Mouse (Mus musculus) small intestine, adult 2 months (tissue): ENCODE results near the gene Map3k21. TPM values are rescaled to one million over a fixed set of nuclear protein-coding genes. Genes with fewer than 3 reads are reported as not detected.

Experiments used
- H3K27ac ChIP-seq: fragments of 200-500 bp; 2 replicates; pipeline ENCODE4 v1.5.1; 2012; ENCODE audit warnings: low read depth, low read length, control low read depth, inconsistent platforms; ENCODE audit not compliant: insufficient read depth
- H3K27me3 ChIP-seq: fragments of 200-500 bp; 2 replicates; pipeline ENCODE4 v1.6.1; 2012; ENCODE audit warnings: mild to moderate bottlenecking, moderate library complexity, low read length, inconsistent platforms; ENCODE audit not compliant: control insufficient read depth, insufficient read depth
- H3K36me3 ChIP-seq: fragments of 200-500 bp; 2 replicates; pipeline ENCODE4 v1.6.1; 2012; ENCODE audit warnings: mild to moderate bottlenecking, low read length, control low read depth, inconsistent platforms; ENCODE audit not compliant: control insufficient read depth, insufficient read depth
- H3K4me1 ChIP-seq: fragments of 200-500 bp; 2 replicates; pipeline ENCODE4 v1.6.1; 2012; ENCODE audit warnings: low read length, inconsistent platforms, mixed read lengths; ENCODE audit not compliant: control insufficient read depth, insufficient read depth, insufficient read length
- H3K4me3 ChIP-seq: fragments of 200-500 bp; 2 replicates; pipeline ENCODE4 v1.5.1; 2012; ENCODE audit warnings: low read depth, mild to moderate bottlenecking, control low read depth, inconsistent platforms, low read length, moderate library complexity
- CTCF ChIP-seq: fragments of 200-500 bp; IDR thresholded peaks from 2 replicates; pipeline ENCODE4 v1.5.1; 2012; ENCODE audit warnings: low read depth, mild to moderate bottlenecking, control low read depth, inconsistent platforms, low read length, moderate library complexity, mixed read lengths; ENCODE audit not compliant: insufficient replicate concordance, insufficient read length; ENCODE audit errors: extremely low read depth
- POLR2A ChIP-seq: fragments of 200-500 bp; IDR thresholded peaks from 2 replicates; pipeline ENCODE4 v1.6.1; 2012; ENCODE audit warnings: low read depth, mild to moderate bottlenecking, control low read depth, inconsistent platforms, low read length, moderate library complexity
- WGBS: fragments of 180-500 bp; shearing (Covaris S2); methylation state at CpG from one replicate; pipeline ENCODE4 v1.1.7; 2018; 5-methylcytosine and 5-hydroxymethylcytosine counted together
- polyA plus RNA-seq: library from polyadenylated mRNA; depleted of rRNA; stranded (reverse); fragments of >200 nt; gene quantifications from 2 replicates; pipeline ENCODE4 v1.2.3, GENCODE M21; 2012

The Map3k21 gene
- polyA plus RNA-seq, 1 experiment = 14.5 TPM

- Histone ChIP-seq H3K27me3 (peaks cover 8% of the 10 kb centered on the region), H3K27ac (no peak overlapping the region), H3K4me3 (no peak overlapping the region), H3K4me1 (no peaks in the 10 kb centered on the region), H3K36me3 (no peaks in the 10 kb centered on the region)
- 6% methylated on average over 11 of the region's 11 CpGs for WGBS
- TF ChIP-seq CTCF (no peak), POLR2A (no peak)
Measured at GRCm38 (mm10) chr8:125963807-125964211, 53.6 kb downstream of the Map3k21 start.

- H3K27me3 ChIP-seq = no peaks in the 10 kb centered on the region
- WGBS = 63% methylated on average over 3 of the region's 3 CpGs
- no peak overlapping the region for H3K27ac ChIP-seq
- H3K36me3 ChIP-seq = no peaks in the 10 kb centered on the region
- H3K4me1 ChIP-seq = no peaks in the 10 kb centered on the region
- H3K4me3 ChIP-seq = no peak overlapping the region
- TF ChIP-seq POLR2A (no peak), CTCF (no peak)
Measured at GRCm38 (mm10) chr8:125971336-125971735, 61.1 kb downstream of the Map3k21 start.

- Histone ChIP-seq H3K4me3 (no peak overlapping the region), H3K27me3 (no peaks in the 10 kb centered on the region), H3K27ac (no peak overlapping the region), H3K4me1 (no peaks in the 10 kb centered on the region), H3K36me3 (no peaks in the 10 kb centered on the region)
- TF ChIP-seq POLR2A = no peak
- TF ChIP-seq CTCF = no peak
- WGBS = 80% methylated on average over 4 of the region's 4 CpGs
Measured at GRCm38 (mm10) chr8:125975981-125976380, 65.7 kb downstream of the Map3k21 start.

- Histone ChIP-seq H3K4me3 (no peak overlapping the region), H3K27ac (no peak overlapping the region), H3K36me3 (no peaks in the 10 kb centered on the region), H3K27me3 (no peaks in the 10 kb centered on the region), H3K4me1 (no peaks in the 10 kb centered on the region)
- TF ChIP-seq CTCF = no peak
- 33% methylated on average over 6 of the region's 6 CpGs for WGBS
Measured at GRCm38 (mm10) chr8:125980826-125981225, 70.6 kb downstream of the Map3k21 start.

GRCm38 (mm10) chr8:125983515-125983914 is 73.3 kb downstream of the Map3k21 start:
- WGBS = 47% methylated on average over 3 of the region's 3 CpGs
- H3K4me1 ChIP-seq = no peaks in the 10 kb centered on the region
- H3K36me3 ChIP-seq = no peaks in the 10 kb centered on the region
- no peak overlapping the region for H3K4me3 ChIP-seq
- H3K27ac ChIP-seq = no peak overlapping the region
- TF ChIP-seq CTCF (no peak), POLR2A (no peak)
- H3K27me3 ChIP-seq = no peaks in the 10 kb centered on the region

GRCm38 (mm10) chr8:125984140-125984539 is 73.9 kb downstream of the Map3k21 start:
- Histone ChIP-seq H3K27me3 (no peaks in the 10 kb centered on the region), H3K36me3 (no peaks in the 10 kb centered on the region), H3K27ac (no peak overlapping the region), H3K4me3 (no peak overlapping the region), H3K4me1 (no peaks in the 10 kb centered on the region)
- WGBS = 91% methylated on average over 4 of the region's 4 CpGs
- TF ChIP-seq POLR2A (no peak), CTCF (no peak)

GRCm38 (mm10) chr8:125985364-125985763 is 75.1 kb downstream of the Map3k21 start:
- H3K27ac ChIP-seq = no peak overlapping the region
- H3K4me3 ChIP-seq = no peak overlapping the region
- H3K36me3 ChIP-seq = no peaks in the 10 kb centered on the region
- 96% methylated on average over 2 of the region's 2 CpGs for WGBS
- TF ChIP-seq CTCF (no peak), POLR2A (no peak)
- H3K27me3 ChIP-seq = no peaks in the 10 kb centered on the region
- no peaks in the 10 kb centered on the region for H3K4me1 ChIP-seq

- no peak for TF ChIP-seq CTCF
- no peak for TF ChIP-seq POLR2A
- 67% methylated on average over 6 of the region's 6 CpGs for WGBS
- Histone ChIP-seq H3K4me1 (no peaks in the 10 kb centered on the region), H3K27ac (no peak overlapping the region), H3K36me3 (no peaks in the 10 kb centered on the region), H3K4me3 (no peak overlapping the region), H3K27me3 (no peaks in the 10 kb centered on the region)
Measured at GRCm38 (mm10) chr8:125986999-125987589, 76.8 kb downstream of the Map3k21 start.
